Mouse (Mus musculus) left cerebral cortex, postnatal 25 days (tissue): ENCODE data around the gene Ccdc113. TPM values are rescaled to one million over a fixed set of nuclear protein-coding genes. Genes with fewer than 3 reads are reported as not detected.
A peak's percentile ranks its signal among the peaks of the same experiment; 100 is the strongest.
"Not testable (repeated sequence)": the region's sequence is repeated elsewhere in the genome, so short reads cannot be mapped to it uniquely, and the experiment has no call there.

Experiments
- DNase-seq, 2 experiments: peaks; one replicate each; pipeline ENCODE4 v3.0.0; 2022; ENCODE audit warnings: low spot score in 2 of 2, mixed read lengths in 1 of 2
- intact Hi-C: fragments of 180-260 bp; cut with DNase I; formaldehyde crosslinking; loops from one replicate; pipeline ENCODE4 v1.15.1; 2025
- total RNA-seq, 2 experiments: library from RNA; stranded (reverse); gene quantifications; 2 replicates each; pipeline ENCODE4 v1.2.3; 2021

Ccdc113 gene
- total RNA-seq, 2 experiments from 2014 or later, result 2.0 to 2.2 TPM

DNA sequence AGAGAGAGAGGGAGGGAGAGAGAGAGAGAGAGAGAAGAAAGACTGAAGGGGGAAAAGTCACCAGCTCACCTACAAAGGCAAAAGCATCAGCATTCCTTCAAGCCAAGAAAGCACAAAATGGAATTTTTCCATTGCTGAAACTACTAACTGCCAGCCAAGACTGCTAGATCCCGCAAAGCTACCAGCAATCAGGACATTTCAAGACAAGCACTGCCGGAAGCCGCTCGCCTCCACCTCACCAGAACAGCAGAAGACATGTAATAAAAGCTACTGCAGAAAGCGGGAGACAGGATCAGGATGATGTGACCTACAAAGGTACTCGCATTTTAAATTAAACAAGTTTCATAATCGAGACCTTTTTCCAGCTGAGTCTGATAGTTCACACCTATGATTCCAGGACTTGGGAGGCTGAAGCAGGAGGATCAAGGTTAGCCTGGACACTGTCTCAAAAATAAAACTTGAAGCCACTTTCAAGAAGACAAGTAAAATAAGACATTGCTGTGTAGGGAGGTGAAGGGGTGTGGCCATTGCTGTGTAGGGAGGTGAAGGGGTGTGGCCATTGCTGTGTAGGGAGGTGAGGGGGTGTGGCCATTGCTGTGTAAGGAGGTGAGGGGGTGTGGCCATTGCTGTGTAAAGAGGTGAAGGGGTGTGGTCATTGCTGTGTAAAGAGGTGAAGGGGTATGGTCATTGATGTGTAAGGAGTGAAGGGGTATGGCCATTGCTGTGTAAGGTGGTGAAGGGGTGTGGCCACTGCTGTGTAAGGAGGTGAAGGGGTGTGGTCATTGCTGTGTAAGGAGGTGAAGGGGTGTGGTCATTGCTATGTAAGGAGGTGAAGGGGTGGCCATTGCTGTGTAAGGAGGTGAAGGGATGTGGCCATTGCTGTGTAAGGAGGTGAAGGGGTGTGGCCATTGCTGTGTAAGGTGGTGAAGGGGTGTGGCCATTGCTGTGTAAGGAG is 59.8 kb downstream of the Ccdc113 start:
- intact Hi-C loops, result loop anchor here (10.0 kb wide), 1 partner anchor 241 kb away; no protein-coding TSS in a partner anchor
- DNase-seq, result peak in 1 of 2 experiments; percentile 68

DNA sequence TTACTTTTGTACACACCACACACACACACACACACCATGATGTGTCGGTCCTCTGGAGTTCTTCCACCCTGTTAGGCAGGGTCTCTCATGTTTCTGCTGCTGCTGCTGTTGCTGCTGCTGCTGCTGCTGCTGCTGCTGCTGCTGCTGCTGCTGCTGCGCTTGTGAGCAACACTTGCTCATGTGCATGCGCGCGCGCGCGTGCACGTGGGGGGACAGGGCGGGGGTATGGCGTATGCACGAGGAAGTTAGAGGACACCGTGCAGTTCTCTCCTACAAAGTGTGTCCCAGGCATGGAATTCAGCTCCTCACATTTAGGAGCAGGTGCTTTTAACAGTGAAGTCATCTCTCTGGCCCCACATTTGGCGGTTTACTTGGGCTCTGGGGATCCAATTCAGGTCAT is 61.2 kb downstream of the Ccdc113 start:
- intact Hi-C loops, result loop anchor here (10.0 kb wide), 1 partner anchor 240 kb away; no protein-coding TSS in a partner anchor

GRCm38 (mm10) chr8:95596841-95597241 is 63.0 kb downstream of the Ccdc113 start:
- no peak for DNase-seq
- intact Hi-C loops, result loop anchor here (10.0 kb wide), 1 partner anchor 238 kb away; no protein-coding TSS in a partner anchor

More for the DNA sequence above, 61.2 kb downstream of the Ccdc113 start:
- DNase-seq, result no peak

- DNase-seq, result peak; percentile 71
- intact Hi-C loops, result loop anchor here (5.0 to 10.0 kb wide), 3 partner anchors 117 to 255 kb away; partner anchors contain the start of gene Setd6
Measured at GRCm38 (mm10) chr8:95599861-95600260, 66.0 kb downstream of the Ccdc113 start.

DNA sequence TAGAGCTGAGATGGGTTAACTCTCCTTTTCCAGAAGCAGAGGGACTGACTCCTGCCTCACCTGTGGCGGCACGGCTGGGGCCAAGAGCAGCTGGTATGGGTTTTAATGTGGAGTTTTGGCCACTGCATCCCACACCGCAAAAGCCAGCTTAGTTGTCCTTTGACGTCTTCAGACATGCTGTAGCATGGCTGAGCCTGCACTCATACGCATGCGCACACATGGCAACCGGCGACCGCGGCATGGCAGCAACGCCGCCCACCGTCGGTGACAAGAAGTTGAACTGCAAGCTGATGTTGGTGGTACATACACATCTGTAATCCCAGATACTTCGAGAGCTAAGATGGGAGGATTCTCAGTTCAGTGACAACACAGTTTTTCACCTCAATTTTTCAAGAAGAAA is 67.4 kb downstream of the Ccdc113 start:
- no peak for DNase-seq
- intact Hi-C loops, result loop anchor here (5.0 to 10.0 kb wide), 2 partner anchors 116 to 257 kb away; partner anchors contain the start of gene Setd6

GRCm38 (mm10) chr8:95602168-95602567 is 68.3 kb downstream of the Ccdc113 start:
- intact Hi-C loops, result loop anchor here (5.0 to 10.0 kb wide), 2 partner anchors 115 to 257 kb away; partner anchors contain the start of gene Setd6
- no peak for DNase-seq

DNA sequence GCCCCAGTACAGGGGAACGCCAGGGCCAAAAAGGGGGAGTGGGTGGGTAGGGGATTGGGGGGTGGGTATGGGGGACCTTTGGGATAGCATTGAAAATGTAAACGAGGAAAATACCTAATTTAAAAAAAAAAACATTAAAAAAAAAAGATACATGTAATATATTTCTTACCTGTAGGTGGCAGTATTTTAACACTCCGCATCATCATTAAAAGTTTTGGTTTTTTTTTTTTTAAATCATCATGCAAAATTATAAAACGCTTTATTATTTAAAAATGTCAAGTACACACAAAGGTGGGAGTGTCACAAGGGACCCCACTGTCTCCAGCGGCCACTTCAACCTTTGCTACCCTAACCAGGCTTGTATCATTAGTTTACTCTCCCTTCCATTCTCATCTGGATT is 72.6 kb downstream of the Ccdc113 start:
- not testable (repeated sequence) for DNase-seq
- intact Hi-C loops, result loop anchor here (10.0 kb wide), 1 partner anchor 262 kb away; no protein-coding TSS in a partner anchor

GRCm38 (mm10) chr8:95607210-95607609 is 73.3 kb downstream of the Ccdc113 start:
- peak in 1 of 2 experiments; percentile 76 for DNase-seq
- intact Hi-C loops, result loop anchor here (1.0 to 10.0 kb wide), 2 partner anchors 90 to 262 kb away; no protein-coding TSS in a partner anchor

Other genes starting within 250 kb of the Ccdc113 start
- under 1 TPM; 0.48 to 0.53 TPM for gene Cngb1, start 227.5 kb upstream of the Ccdc113 start, total RNA-seq
- not detected for gene Tepp, start 223.5 kb upstream of the Ccdc113 start, total RNA-seq
- gene Zfp319, start 202.1 kb upstream of the Ccdc113 start, total RNA-seq, result 10 to 100 TPM; 15.0 to 17.5 TPM
- 10 to 100 TPM; 13.5 to 14.0 TPM for gene Usb1, start 201.8 kb upstream of the Ccdc113 start, total RNA-seq
- 10 to 100 TPM; 20.9 TPM for gene Mmp15, start 181.8 kb upstream of the Ccdc113 start, total RNA-seq
- gene Cfap20, start 99.2 kb upstream of the Ccdc113 start, total RNA-seq, result 10 to 100 TPM; 57.8 to 60.0 TPM
- 10 to 100 TPM; 92.1 to 99.1 TPM for gene Csnk2a2, start 44.0 kb upstream of the Ccdc113 start, total RNA-seq
- gene Prss54, start 42.3 kb downstream of the Ccdc113 start, total RNA-seq, result not detected
- 1 to 10 TPM; 1.6 to 2.2 TPM for gene Gins3, start 99.4 kb downstream of the Ccdc113 start, total RNA-seq
- gene Ndrg4, start 142.9 kb downstream of the Ccdc113 start, total RNA-seq, result 1,000 to 10,000 TPM; 1,687 to 1,794 TPM
- 10 to 100 TPM; 16.1 to 21.9 TPM for gene Setd6, start 181.8 kb downstream of the Ccdc113 start, total RNA-seq